Mouse (Mus musculus) C2C12 (cell line): Measurements from ENCODE around the gene Arpc4. TPM values are rescaled to one million over a fixed set of nuclear protein-coding genes. Genes with fewer than 3 reads are reported as not detected.

Experiments used
- H3K27me3 ChIP-seq: one replicate; pipeline ENCODE4 v1.6.1; 2011; ENCODE audit not compliant: control insufficient read depth, insufficient read depth, insufficient read length
- H3K36me3 ChIP-seq: one replicate; pipeline ENCODE4 v1.6.1; 2011; ENCODE audit not compliant: control insufficient read depth, insufficient read depth
- H3K4me3 ChIP-seq: one replicate; pipeline ENCODE4 v1.5.1; 2011; ENCODE audit warnings: mild to moderate bottlenecking, control low read depth; ENCODE audit not compliant: poor library complexity, insufficient read depth, severe bottlenecking
- H3K79me2 ChIP-seq: one replicate; pipeline ENCODE4 v1.6.1; 2011; ENCODE audit not compliant: control insufficient read depth, insufficient read depth
- H3K79me3 ChIP-seq: one replicate; pipeline ENCODE4 v1.6.1; 2011; ENCODE audit warnings: low read depth, control low read depth
- H3ac ChIP-seq: one replicate; pipeline ENCODE3; 2011; ENCODE audit warnings: low read depth; ENCODE audit not compliant: control insufficient read depth, insufficient read length
- CEBPB ChIP-seq: IDR thresholded peaks from one replicate; pipeline ENCODE4 v1.6.1; 2011; ENCODE audit warnings: low read depth, mild to moderate bottlenecking, control low read depth, moderate library complexity
- CTCF ChIP-seq: IDR thresholded peaks from one replicate; pipeline ENCODE4 v1.5.1; 2011; ENCODE audit not compliant: control insufficient read depth, insufficient read depth, insufficient read length
- FOSL1 ChIP-seq: IDR thresholded peaks from one replicate; pipeline ENCODE4 v1.8.0; 2011; ENCODE audit warnings: mild to moderate bottlenecking, low read length; ENCODE audit not compliant: poor library complexity, insufficient read depth, severe bottlenecking
- MAX ChIP-seq: IDR thresholded peaks from one replicate; pipeline ENCODE4 v1.6.1; 2011; ENCODE audit warnings: mild to moderate bottlenecking, control low read depth
- MYOD1 ChIP-seq: IDR thresholded peaks from one replicate; pipeline ENCODE4 v1.6.1; 2011; ENCODE audit warnings: low read depth; ENCODE audit not compliant: control insufficient read depth, insufficient read length
- MYOG ChIP-seq: IDR thresholded peaks from one replicate; pipeline ENCODE4 v1.6.1; 2011; ENCODE audit not compliant: control insufficient read depth, insufficient read length; ENCODE audit errors: extremely low read depth
- USF1 ChIP-seq: IDR thresholded peaks from one replicate; pipeline ENCODE4 v1.6.1; 2011; ENCODE audit warnings: low read depth, mild to moderate bottlenecking, control low read depth, moderate library complexity
- polyA plus RNA-seq: library from polyadenylated mRNA; unstranded; fragments of >200 nt; fragmentation: generic; extraction: Trizol; gene quantifications from one replicate; pipeline ENCODE4 v1.2.1, GENCODE M21; 2012; ENCODE audit warnings: missing spikeins

Arpc4 gene
- polyA plus RNA-seq, 1 experiment = 364 TPM

DNA sequence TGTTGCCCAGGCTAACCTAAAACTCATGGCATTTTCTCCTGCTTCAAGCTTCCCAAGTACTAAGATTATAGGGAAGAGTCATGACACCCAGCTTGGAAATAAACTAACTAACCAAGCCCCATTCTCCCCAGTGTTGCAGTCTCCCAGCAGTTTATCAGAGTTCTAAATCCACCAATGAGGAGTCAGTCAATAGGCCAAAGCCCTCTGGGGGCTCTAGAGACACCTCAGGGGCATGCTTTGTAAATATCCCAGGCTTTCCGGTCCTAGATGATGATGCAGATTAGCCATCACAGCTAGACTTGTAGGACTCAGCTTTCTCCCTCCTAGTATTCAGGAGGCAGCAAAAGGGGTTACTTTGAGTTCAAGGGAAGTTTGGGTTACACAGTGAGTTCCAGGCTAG, 32.1 kb downstream of the Arpc4 start:
- no peaks in the 10 kb centered on the region for H3K27me3 ChIP-seq
- no peaks in the 10 kb centered on the region for H3K79me3 ChIP-seq
- H3K4me3 ChIP-seq = no peak overlapping the region
- no peak overlapping the region for H3ac ChIP-seq
- H3K36me3 ChIP-seq = peaks cover 27% of the 10 kb centered on the region
- no peaks in the 10 kb centered on the region for H3K79me2 ChIP-seq
- TF ChIP-seq FOSL1 = no peak
- TF ChIP-seq MAX = no peak
- no peak for TF ChIP-seq CTCF
- TF ChIP-seq CEBPB = no peak
- no peak for TF ChIP-seq USF1
- TF ChIP-seq MYOD1 = no peak

DNA sequence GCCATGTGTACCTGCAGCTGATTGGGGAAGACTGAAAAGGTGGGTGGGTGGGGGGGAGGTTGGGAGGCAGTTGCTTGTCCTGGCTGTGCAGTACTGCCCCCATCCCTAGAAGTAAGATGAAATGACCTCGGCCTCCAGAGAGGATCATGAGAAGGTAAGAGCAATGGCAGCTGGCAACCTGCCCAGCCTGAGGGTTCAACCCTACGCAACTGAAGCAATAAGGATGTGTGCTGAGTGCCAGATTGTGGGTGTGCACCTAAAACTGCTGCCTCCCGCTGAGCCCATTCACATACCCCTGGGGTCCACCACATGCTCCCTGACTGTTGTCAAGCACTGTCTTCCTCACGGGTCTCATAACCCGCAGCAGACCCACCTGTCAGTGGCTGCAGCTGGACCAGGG, 38.5 kb downstream of the Arpc4 start:
- H3K79me2 ChIP-seq = no peaks in the 10 kb centered on the region
- no peak overlapping the region for H3K4me3 ChIP-seq
- no peak overlapping the region for H3ac ChIP-seq
- no peaks in the 10 kb centered on the region for H3K36me3 ChIP-seq
- no peak for TF ChIP-seq MYOG
- no peak for TF ChIP-seq CEBPB
- TF ChIP-seq USF1 = no peak
- no peak for TF ChIP-seq MAX
- no peak for TF ChIP-seq FOSL1
- no peak for TF ChIP-seq CTCF
- no peak for TF ChIP-seq MYOD1
- H3K79me3 ChIP-seq = no peaks in the 10 kb centered on the region
- H3K27me3 ChIP-seq = no peaks in the 10 kb centered on the region

DNA sequence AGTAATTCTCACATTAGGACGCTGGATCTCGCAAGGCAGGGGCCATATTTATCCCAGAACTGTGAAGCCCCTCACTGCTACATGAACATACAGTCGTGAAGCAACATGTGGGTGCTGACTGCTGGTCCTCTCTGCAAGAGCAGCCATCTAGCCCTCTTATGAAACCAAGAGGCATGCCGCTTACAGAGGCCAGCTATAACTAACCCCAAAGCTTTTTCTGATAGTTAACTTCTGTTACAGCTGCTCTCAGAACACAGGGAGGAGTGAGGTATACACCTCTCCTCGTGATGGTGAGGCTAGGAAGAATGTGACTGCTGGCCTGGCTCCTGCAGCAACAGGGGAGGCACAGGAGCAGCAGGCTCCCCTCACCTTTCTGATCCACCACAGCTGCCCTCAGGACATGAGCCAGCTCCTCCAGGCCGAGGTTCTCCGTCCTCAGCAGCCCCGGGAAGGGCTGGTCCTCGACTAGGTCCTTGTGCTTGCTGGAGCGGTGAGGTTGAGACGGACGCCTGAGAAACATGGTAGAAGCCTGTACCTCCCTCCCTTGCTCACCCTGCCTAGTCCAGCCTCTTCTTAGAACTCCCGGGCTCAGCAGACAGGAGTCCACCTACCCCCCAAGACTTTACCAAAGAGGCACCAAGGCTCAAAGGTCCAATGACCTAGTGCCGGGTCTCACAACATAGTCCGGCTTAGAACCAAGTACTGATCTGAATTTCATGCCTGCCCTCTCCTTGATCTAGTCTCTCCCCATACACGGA, 40.7 kb downstream of the Arpc4 start:
- TF ChIP-seq MYOG (no peak), FOSL1 (no peak)
- H3K4me3 ChIP-seq = peak overlapping the region; percentile 42

GRCm38 (mm10) chr6:113419199-113419587, 41.3 kb downstream of the Arpc4 start, which contains the start of gene Rpusd3:
TSS of gene Rpusd3 (minus strand) at chr6:113419340.
- Histone ChIP-seq H3K36me3 (no peaks in the 10 kb centered on the region), H3K79me3 (no peaks in the 10 kb centered on the region), H3ac (peak within 1 kb of the TSS; percentile 86), H3K27me3 (no peaks in the 10 kb centered on the region), H3K79me2 (no peaks in the 10 kb centered on the region), H3K4me3 (peak within 1 kb of the TSS; percentile 42)
- TF ChIP-seq MYOD1 = no peak
- TF ChIP-seq CTCF = no peak
- no peak for TF ChIP-seq MYOG
- no peak for TF ChIP-seq CEBPB
- TF ChIP-seq FOSL1 = no peak
- no peak for TF ChIP-seq USF1
- TF ChIP-seq MAX = no peak

More for the DNA sequence above, 40.7 kb downstream of the Arpc4 start:
- Histone ChIP-seq H3K79me2 (no peaks in the 10 kb centered on the region), H3ac (peak overlapping the region; percentile 86), H3K79me3 (no peaks in the 10 kb centered on the region), H3K36me3 (no peaks in the 10 kb centered on the region), H3K27me3 (no peaks in the 10 kb centered on the region)

DNA sequence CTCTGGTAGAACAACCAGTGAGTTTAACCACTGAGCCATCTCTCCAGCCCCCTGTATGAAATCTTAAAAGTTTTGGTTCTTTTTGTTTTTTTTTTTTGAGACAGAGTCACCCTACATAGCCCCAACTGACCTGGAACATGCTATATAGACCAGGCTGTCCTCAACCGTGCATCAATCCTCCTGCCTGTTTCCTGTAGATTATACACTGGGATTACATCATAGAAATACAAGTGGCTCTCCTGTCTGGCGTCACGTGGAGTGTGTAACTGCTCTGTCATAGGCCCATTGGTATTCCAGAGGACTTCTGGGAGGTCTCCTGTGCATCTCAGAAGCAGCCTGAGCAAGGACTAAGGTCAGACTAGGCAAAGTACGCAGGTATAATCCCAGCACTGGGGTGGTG, 45.1 kb downstream of the Arpc4 start:
- Histone ChIP-seq H3K4me3 (no peak overlapping the region), H3K27me3 (peaks cover 8% of the 10 kb centered on the region), H3K79me3 (no peaks in the 10 kb centered on the region), H3K36me3 (no peaks in the 10 kb centered on the region), H3K79me2 (no peaks in the 10 kb centered on the region), H3ac (no peak overlapping the region)
- TF ChIP-seq MAX = no peak
- TF ChIP-seq FOSL1 = no peak
- no peak for TF ChIP-seq MYOD1
- TF ChIP-seq USF1 = no peak

DNA sequence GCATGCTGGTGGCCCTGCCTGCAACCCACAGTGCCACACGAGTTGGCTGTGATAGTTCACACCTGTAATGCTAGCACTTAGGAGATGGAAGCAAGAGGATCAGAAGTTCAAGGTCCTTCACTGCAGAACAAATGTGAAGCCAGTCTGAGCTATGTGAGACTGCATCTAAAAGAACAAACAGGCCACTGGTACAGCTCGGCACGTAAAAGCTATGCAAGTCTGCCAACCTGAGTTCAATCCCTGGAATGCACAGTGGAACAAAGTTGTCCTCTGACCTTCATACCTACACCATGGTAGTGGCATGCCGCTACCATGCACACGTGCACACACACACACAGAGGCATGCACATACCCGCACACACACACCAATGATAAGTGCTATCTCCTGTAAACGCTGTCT, 46.3 kb downstream of the Arpc4 start:
- H3K79me2 ChIP-seq = no peaks in the 10 kb centered on the region
- H3K79me3 ChIP-seq = no peaks in the 10 kb centered on the region
- no peak overlapping the region for H3K4me3 ChIP-seq
- peaks cover 8% of the 10 kb centered on the region for H3K27me3 ChIP-seq
- TF ChIP-seq MAX (no peak), CEBPB (no peak), USF1 (no peak), CTCF (no peak), MYOG (no peak), FOSL1 (no peak), MYOD1 (no peak)
- no peaks in the 10 kb centered on the region for H3K36me3 ChIP-seq
- H3ac ChIP-seq = no peak overlapping the region
